Mouse (Mus musculus) neural tube, embryonic 14.5 days (tissue): ENCODE measurements at regions not wholly inside any gene's neighbourhood (a gene's known extent, or its start where the extent isn't known, plus 50 kb on each side); places are given as distances from the start of the nearest gene placed in this dataset.

Experiments used
- ATAC-seq: fragments of 200-750 bp; cut with Nextera tagmentation; 2 replicates; pipeline ENCODE4 v1.8.0; 2017; ENCODE audit warnings: low read depth, mild to moderate bottlenecking, moderate TSS enrichment, moderate library complexity
- H3K27ac ChIP-seq: fragments of 300-500 bp; sonication (generic); 2 replicates; pipeline ENCODE4 v1.5.1; 2014; ENCODE audit warnings: low read depth, mild to moderate bottlenecking, control low read depth, low read length, moderate library complexity, mixed read lengths
- H3K27me3 ChIP-seq: fragments of 300-500 bp; sonication (generic); 2 replicates; pipeline ENCODE4 v1.6.1; 2014; ENCODE audit warnings: low read length; ENCODE audit not compliant: control insufficient read depth, insufficient read depth
- H3K36me3 ChIP-seq: fragments of 300-500 bp; sonication (generic); 2 replicates; pipeline ENCODE4 v1.6.1; 2014; ENCODE audit warnings: low read length, mixed read lengths; ENCODE audit not compliant: control insufficient read depth, insufficient read depth
- H3K4me1 ChIP-seq: fragments of 300-500 bp; sonication (generic); 2 replicates; pipeline ENCODE4 v1.6.1; 2014; ENCODE audit warnings: low read length; ENCODE audit not compliant: control insufficient read depth, insufficient read depth
- H3K4me2 ChIP-seq: fragments of 300-500 bp; sonication (generic); 2 replicates; pipeline ENCODE4 v1.6.1; 2014; ENCODE audit warnings: mild to moderate bottlenecking, low read depth, low read length, control low read depth
- H3K4me3 ChIP-seq: fragments of 300-500 bp; sonication (generic); 2 replicates; pipeline ENCODE4 v1.5.1; 2014; ENCODE audit warnings: low read depth, low read length, control low read depth, mixed read lengths
- H3K9ac ChIP-seq: fragments of 300-500 bp; sonication (generic); replicated peaks from 2 replicates; pipeline ENCODE4 v1.6.1; 2014; ENCODE audit warnings: low read depth, mild to moderate bottlenecking, control low read depth, low read length, mixed read lengths
- H3K9me3 ChIP-seq: fragments of 300-500 bp; sonication (generic); 2 replicates; pipeline ENCODE4 v1.6.1; 2016; ENCODE audit warnings: low read length; ENCODE audit not compliant: control insufficient read depth
- WGBS: fragments of 180-500 bp; shearing (Covaris S2); extraction: QIAGEN DNeasy Blood & Tissue Kit; methylation state at CpG from one replicate; pipeline ENCODE4 v1.1.7; 2014; 5-methylcytosine and 5-hydroxymethylcytosine counted together

DNA sequence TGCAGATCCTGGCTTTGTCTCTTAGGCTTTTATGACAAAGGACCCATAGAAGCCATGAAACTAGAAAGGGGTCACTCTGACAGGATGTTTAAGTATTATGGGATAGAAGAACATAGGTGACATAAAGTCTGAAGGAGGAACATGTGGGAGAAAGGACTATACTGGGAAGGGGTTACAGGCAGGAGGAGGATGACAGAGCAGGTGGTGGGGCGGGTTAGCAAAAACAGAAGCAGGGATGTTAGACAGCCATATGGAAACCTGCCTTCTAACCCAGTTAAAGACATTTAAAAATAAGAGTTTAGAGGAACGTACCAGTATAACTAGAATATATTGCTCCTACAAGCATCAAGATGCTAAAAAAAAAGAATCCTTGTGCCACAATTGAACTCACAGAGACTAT, 438.9 kb upstream of the Htr2a start:
- no peaks in the 10 kb centered on the region for H3K27me3 ChIP-seq
- H3K27ac ChIP-seq, result no peak overlapping the region
- no peak overlapping the region for H3K4me3 ChIP-seq
- no peak for ATAC-seq
- no peaks in the 10 kb centered on the region for H3K36me3 ChIP-seq
- H3K4me2 ChIP-seq, result no peak overlapping the region
- no peaks in the 10 kb centered on the region for H3K9me3 ChIP-seq
- WGBS, result 94% methylated on average over 2 of the region's 2 CpGs
- no peak overlapping the region for H3K9ac ChIP-seq
- H3K4me1 ChIP-seq, result no peaks in the 10 kb centered on the region

DNA sequence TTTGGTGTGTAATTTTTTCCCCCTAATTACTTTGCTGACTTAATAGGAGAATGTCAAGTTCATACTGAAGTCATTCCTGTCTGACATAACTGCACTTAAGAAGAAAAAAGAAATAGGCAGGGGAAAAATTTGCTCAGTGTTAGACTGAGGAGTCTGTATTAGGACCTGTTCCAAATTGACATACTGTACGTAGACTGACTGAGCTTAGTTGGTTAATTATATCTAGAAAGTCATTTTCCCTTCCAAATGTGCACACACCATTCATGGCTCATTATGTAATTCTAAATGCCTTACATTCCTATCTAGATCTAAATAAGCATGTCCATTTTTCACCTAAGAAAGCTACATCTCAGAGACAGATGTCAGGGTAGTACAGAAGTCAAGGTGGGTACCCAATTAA, 435.6 kb upstream of the Htr2a start:
- no peak overlapping the region for H3K4me2 ChIP-seq
- ATAC-seq, result no peak

GRCm38 (mm10) chr14:74217914-74218446, 422.7 kb upstream of the Htr2a start:
- WGBS, result 78% methylated on average over 2 of the region's 2 CpGs

More for the DNA sequence above, 435.6 kb upstream of the Htr2a start:
- Histone ChIP-seq H3K4me1 (no peaks in the 10 kb centered on the region), H3K36me3 (no peaks in the 10 kb centered on the region), H3K9ac (no peak overlapping the region), H3K4me3 (no peak overlapping the region), H3K27me3 (no peaks in the 10 kb centered on the region), H3K27ac (no peak overlapping the region), H3K9me3 (no peaks in the 10 kb centered on the region)
- 86% methylated on average over 1 of the region's 1 CpGs for WGBS

DNA sequence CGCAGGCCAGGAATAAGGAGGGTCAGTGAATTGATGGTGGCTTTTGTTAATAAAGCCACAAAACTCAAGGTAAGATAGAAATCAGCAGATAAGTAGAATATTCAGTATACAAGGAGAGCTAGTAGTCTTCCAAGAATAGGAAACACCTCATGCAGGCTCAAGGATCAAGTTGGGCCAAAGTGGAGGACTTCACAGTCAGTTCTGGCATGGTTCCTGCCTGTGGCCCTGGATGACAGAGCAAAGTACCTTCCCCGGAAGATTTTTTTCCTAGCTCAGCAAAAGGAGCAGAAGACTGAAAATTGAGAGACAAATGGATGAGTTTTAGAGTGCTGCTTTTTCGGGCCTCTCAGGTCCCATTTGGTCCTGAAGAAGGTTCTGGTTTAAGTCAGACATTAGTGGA, 420.9 kb upstream of the Htr2a start:
- H3K4me3 ChIP-seq, result no peak overlapping the region
- H3K9ac ChIP-seq, result no peak overlapping the region
- H3K9me3 ChIP-seq, result no peaks in the 10 kb centered on the region
- H3K36me3 ChIP-seq, result no peaks in the 10 kb centered on the region
- H3K4me1 ChIP-seq, result no peaks in the 10 kb centered on the region
- no peak for ATAC-seq
- 93% methylated on average over 3 of the region's 3 CpGs for WGBS
- H3K27ac ChIP-seq, result no peak overlapping the region
- H3K27me3 ChIP-seq, result no peaks in the 10 kb centered on the region
- no peak overlapping the region for H3K4me2 ChIP-seq

More at GRCm38 (mm10) chr14:74217914-74218446, 422.7 kb upstream of the Htr2a start:
- Histone ChIP-seq H3K9ac (no peak overlapping the region), H3K27ac (no peak overlapping the region), H3K4me2 (no peak overlapping the region), H3K9me3 (no peaks in the 10 kb centered on the region), H3K4me1 (no peaks in the 10 kb centered on the region), H3K36me3 (no peaks in the 10 kb centered on the region), H3K4me3 (no peak overlapping the region), H3K27me3 (no peaks in the 10 kb centered on the region)
- no peak for ATAC-seq

DNA sequence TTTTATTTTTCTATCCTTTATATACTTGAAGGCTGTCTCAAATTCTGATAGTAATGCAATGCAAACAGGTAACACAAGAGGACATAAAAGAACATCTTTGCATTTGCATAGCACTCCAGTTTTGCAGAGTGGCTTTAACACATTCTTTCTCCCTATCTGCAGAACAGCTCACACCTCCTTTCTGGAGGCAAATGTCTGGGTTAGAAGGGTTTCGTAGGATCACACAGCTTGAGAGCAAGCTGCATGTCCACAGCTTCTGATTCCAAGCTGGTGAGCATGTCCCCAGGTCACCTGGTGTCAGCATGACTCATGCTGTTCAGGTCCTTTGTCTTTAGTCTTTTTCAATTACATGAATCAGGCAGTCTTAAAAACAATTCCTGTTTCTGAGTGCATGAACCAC, 418.5 kb upstream of the Htr2a start:
- Histone ChIP-seq H3K27ac (no peak overlapping the region), H3K4me2 (no peak overlapping the region), H3K4me1 (no peaks in the 10 kb centered on the region), H3K36me3 (no peaks in the 10 kb centered on the region), H3K27me3 (no peaks in the 10 kb centered on the region), H3K4me3 (no peak overlapping the region), H3K9ac (no peak overlapping the region), H3K9me3 (no peaks in the 10 kb centered on the region)
- ATAC-seq, result no peak
- WGBS, result 97% methylated on average over 1 of the region's 1 CpGs

DNA sequence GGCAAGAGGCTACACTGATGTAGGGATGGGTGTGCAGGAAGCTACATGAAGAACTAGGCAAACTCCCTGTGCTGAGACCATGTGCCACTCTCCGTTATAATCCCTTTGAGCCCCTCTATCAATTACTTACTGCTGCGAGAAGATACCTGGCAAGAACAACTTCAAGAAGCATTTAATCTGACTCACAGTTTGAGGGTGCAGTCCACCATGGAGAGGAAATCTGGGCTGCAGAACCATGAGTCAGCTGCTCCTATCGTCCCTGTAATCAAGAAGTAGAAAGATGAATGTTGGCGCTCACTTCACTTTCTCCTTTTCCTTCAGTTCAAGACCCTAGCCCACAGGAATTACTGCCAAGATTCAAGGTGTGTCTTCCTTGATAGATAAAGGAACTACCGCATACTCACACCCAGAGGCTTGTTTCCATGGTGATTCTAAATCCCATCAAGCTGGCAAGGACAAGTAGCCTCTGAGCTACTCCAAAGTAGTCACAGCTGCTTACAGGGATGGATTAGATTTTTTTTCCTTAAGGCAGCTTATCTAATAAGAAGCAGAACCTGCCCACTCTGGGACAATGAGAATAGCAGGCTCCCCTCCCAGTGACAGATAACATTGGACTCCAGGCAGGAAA, 411.0 kb upstream of the Htr2a start:
- Histone ChIP-seq H3K36me3 (no peaks in the 10 kb centered on the region), H3K27me3 (no peaks in the 10 kb centered on the region), H3K9ac (no peak overlapping the region), H3K4me3 (no peak overlapping the region), H3K27ac (no peak overlapping the region), H3K9me3 (no peaks in the 10 kb centered on the region), H3K4me1 (no peaks in the 10 kb centered on the region), H3K4me2 (no peak overlapping the region)
- WGBS, result 78% methylated on average over 5 of the region's 5 CpGs
- ATAC-seq, result no peak

DNA sequence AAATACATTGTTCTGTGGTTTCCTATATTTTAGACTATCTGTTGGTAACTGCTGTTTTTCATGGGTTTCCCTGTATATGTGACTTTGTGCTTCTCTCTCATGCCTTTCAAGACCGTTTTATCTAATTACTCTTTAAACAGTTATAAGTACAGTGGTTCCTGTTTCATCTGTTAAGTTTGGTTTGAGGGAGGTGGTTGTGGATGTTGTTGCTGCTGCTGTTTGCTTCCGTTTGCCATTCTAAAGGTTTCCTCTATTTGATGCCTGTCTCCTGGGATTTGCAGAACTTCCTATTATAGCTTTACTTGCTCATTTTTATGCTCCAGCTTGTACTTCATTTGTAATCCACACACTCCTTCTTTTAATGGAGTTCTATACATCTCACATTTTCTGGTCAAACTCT, 400.4 kb upstream of the Htr2a start:
- 83% methylated on average over 2 of the region's 2 CpGs for WGBS
- Histone ChIP-seq H3K9me3 (no peaks in the 10 kb centered on the region), H3K9ac (no peak overlapping the region), H3K4me1 (no peaks in the 10 kb centered on the region), H3K4me3 (no peak overlapping the region), H3K27me3 (no peaks in the 10 kb centered on the region), H3K4me2 (no peak overlapping the region), H3K36me3 (no peaks in the 10 kb centered on the region), H3K27ac (no peak overlapping the region)
- ATAC-seq, result no peak

- Histone ChIP-seq H3K27ac (0 out of 2 replicates have a peak overlapping the region, but pooled peaks have one; percentile 18), H3K9ac (no peak overlapping the region), H3K27me3 (no peaks in the 10 kb centered on the region)
Measured at GRCm38 (mm10) chr14:74249263-74249878, 391.3 kb upstream of the Htr2a start.

DNA sequence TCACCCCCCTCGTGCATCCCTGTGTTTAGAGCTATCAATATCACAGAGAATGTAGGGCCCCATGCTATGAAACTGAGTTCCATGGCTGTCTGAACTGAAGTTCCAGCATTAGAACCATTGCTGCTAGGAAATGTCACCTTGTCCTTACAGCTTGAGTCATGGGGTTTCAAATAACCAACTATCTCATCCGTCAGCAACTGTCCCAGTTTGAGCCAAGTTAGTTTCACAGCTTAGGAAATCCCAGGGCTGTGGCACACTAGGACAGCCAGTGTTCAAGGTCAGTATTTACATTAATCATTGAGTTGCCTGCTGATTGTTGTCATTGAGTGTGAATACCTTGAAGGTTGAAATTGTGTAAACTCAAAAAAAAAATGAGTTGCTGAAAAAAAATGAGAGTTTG, 390.6 kb upstream of the Htr2a start:
- Histone ChIP-seq H3K4me1 (no peaks in the 10 kb centered on the region), H3K9me3 (no peaks in the 10 kb centered on the region), H3K9ac (no peak overlapping the region), H3K27me3 (no peaks in the 10 kb centered on the region), H3K4me2 (no peak overlapping the region), H3K27ac (no peak overlapping the region), H3K4me3 (no peak overlapping the region), H3K36me3 (no peaks in the 10 kb centered on the region)
- ATAC-seq, result no peak
- WGBS, result 82% methylated on average over 2 of the region's 2 CpGs

More at GRCm38 (mm10) chr14:74249263-74249878, 391.3 kb upstream of the Htr2a start:
- H3K4me1 ChIP-seq, result no peaks in the 10 kb centered on the region
- no peak overlapping the region for H3K4me3 ChIP-seq
- H3K9me3 ChIP-seq, result no peaks in the 10 kb centered on the region
- 66% methylated on average over 5 of the region's 5 CpGs for WGBS
- no peak overlapping the region for H3K4me2 ChIP-seq
- ATAC-seq, result no peak
- no peaks in the 10 kb centered on the region for H3K36me3 ChIP-seq
